Mouse (Mus musculus) MEL (cell line): Measurements from ENCODE around the gene Ivl.

ENCODE experiments used
- CTCF ChIP-seq, 3 experiments: IDR thresholded peaks in 2 of 3; conservative IDR thresholded peaks in 1 of 3; 2 replicates each; pipeline ENCODE4 v1.5.1; 2011 to 2012; ENCODE audit warnings: low read length in 3 of 3, low read depth in 2 of 3, mild to moderate bottlenecking in 2 of 3, improper control_type of control experiment in 1 of 3, inconsistent platforms in 1 of 3, mixed read lengths in 1 of 3, moderate library complexity in 1 of 3; ENCODE audit not compliant: control insufficient read depth in 1 of 3, insufficient read depth in 1 of 3, poor library complexity in 1 of 3, severe bottlenecking in 1 of 3
- EP300 ChIP-seq, 2 experiments: IDR thresholded peaks; 2 replicates each; pipeline ENCODE4 v1.6.1; 2011; ENCODE audit warnings: improper control_type of control experiment in 2 of 2, low read length in 2 of 2, low read depth in 1 of 2, mild to moderate bottlenecking in 1 of 2
- GATA1 ChIP-seq: IDR thresholded peaks from 2 replicates; pipeline ENCODE4 v1.6.1; 2011; ENCODE audit warnings: low read depth, low read length, improper control_type of control experiment
- HCFC1 ChIP-seq: IDR thresholded peaks from 2 replicates; pipeline ENCODE4 v1.6.1; 2012; ENCODE audit warnings: low read depth, mild to moderate bottlenecking, inconsistent platforms, low read length, improper control_type of control experiment, moderate library complexity
- MXI1 ChIP-seq: IDR thresholded peaks from 2 replicates; pipeline ENCODE4 v1.6.1; 2011; ENCODE audit warnings: mild to moderate bottlenecking, low read depth, low read length, improper control_type of control experiment
- NELFE ChIP-seq: IDR thresholded peaks from 2 replicates; pipeline ENCODE4 v1.6.1; 2011; ENCODE audit warnings: low read depth, low read length, improper control_type of control experiment
- POLR2A ChIP-seq, 2 experiments: IDR thresholded peaks; 2 replicates each; pipeline ENCODE4 v1.6.1; 2011 to 2012; ENCODE audit warnings: low read length in 2 of 2, mild to moderate bottlenecking in 2 of 2, control low read depth in 1 of 2, improper control_type of control experiment in 1 of 2, low read depth in 1 of 2, moderate library complexity in 1 of 2; ENCODE audit not compliant: control insufficient read depth in 1 of 2, insufficient read depth in 1 of 2, poor library complexity in 1 of 2
- USF2 ChIP-seq, 2 experiments: IDR thresholded peaks; 2 replicates each; pipeline ENCODE4 v1.6.1; 2011 to 2012; ENCODE audit warnings: improper control_type of control experiment in 2 of 2, low read length in 2 of 2, borderline replicate concordance in 1 of 2, inconsistent platforms in 1 of 2, low read depth in 1 of 2, mild to moderate bottlenecking in 1 of 2; ENCODE audit not compliant: insufficient read depth in 1 of 2

DNA sequence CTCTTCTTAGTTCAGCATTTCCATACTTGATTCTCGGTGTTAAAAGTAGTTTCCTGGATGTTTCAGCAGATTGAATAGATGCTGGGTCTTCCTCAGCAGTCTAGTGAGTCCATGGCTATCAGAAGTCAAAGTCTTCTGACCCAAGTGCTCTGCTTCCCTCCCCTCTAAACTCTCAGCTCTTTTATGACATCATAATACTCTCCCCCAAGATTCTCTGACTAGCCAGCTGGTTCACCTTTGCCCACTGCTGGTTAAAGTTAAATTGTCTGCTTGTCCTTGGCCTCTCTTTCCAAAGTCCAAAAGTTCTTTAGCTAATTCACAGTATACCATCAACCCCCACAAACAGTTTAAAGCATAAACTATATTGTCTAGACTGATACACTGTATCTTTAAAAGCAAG is 15.3 kb upstream of the Ivl start, which contains the start of gene Smcp:
- TF ChIP-seq HCFC1 (no peak), NELFE (no peak), MXI1 (no peak), POLR2A (IDR thresholded peaks at IDR 0.05; ENCODE audit: control insufficient read depth in 1 of 2, insufficient read depth in 1 of 2, low read depth in 1 of 2, low read length in 2 of 2, poor library complexity in 1 of 2) (no peak), USF2 (IDR thresholded peaks at IDR 0.05; ENCODE audit: borderline replicate concordance in 1 of 2, insufficient read depth in 1 of 2, low read depth in 1 of 2, low read length in 2 of 2) (no peak), CTCF (IDR thresholded peaks at IDR 0.05 in 2 of 3, conservative IDR thresholded peaks at IDR 0.05 in 1 of 3; ENCODE audit: control insufficient read depth in 1 of 3, insufficient read depth in 1 of 3, low read depth in 2 of 3, low read length in 3 of 3, poor library complexity in 1 of 3, severe bottlenecking in 1 of 3) (no peak), EP300 (IDR thresholded peaks at IDR 0.05; ENCODE audit: low read depth in 1 of 2, low read length in 2 of 2) (no peak), GATA1 (no peak)
